Mouse (Mus musculus) megakaryocyte, adult 5-6 weeks (primary cell): ENCODE measurements around the gene Col6a5. TPM values are rescaled to one million over a fixed set of nuclear protein-coding genes. Genes with fewer than 3 reads are reported as not detected.
A peak's percentile ranks its signal among the peaks of the same experiment; 100 is the strongest.

Experiments
- ATAC-seq: 2 replicates; pipeline ENCODE4 v1.8.0; 2016; ENCODE audit warnings: mild to moderate bottlenecking, inconsistent platforms; ENCODE audit not compliant: poor library complexity, severe bottlenecking
- total RNA-seq, 2 experiments: library from RNA; stranded (forward) in 1 of 2; stranded (reverse) in 1 of 2; fragments of 153-499, 151-499 nt in 1 of 2; fragments of 221-1000, 200-1000 nt in 1 of 2; gene quantifications; 2 replicates each; pipeline versions ENCODE4 v1.2.3 to v1.2.4; 2015 to 2017

Gene Col6a5
- total RNA-seq, 2 experiments from 2014 or later: not detected

DNA sequence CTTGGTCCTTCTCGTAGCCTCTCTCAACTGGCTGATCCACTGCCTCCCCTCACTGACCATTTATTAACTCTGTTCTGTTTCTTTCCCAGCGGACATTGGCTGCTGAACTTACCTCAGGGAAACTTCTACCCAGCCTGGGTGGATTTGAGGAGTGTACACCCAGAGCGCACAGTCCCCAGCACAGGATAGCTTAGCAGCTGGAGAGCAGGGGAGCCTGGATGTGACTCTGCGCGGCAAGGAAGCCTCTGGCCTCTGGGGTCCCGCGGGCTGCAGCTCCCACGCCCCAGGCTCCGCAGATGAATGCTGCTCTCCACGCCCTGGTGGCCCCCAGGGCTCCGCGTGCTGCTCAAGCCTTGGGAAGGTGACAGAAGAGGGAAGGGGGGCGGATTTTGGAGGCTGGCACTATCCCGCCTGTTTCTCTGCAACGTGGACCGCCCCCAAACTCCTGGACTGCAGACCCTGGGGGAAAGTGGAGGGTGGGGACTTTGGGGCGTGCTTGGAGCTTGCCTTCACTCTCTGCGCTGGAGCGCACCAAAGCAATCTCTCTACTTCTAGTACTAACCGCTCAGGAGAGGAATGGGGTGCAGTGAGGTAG lies 132.6 kb downstream of the Col6a5 start, which contains the start of gene Col6a6:
Gene Col6a6 (minus strand): TSS at position 370 of the 595 bp plus-strand sequence.
- ATAC-seq: no peak

DNA sequence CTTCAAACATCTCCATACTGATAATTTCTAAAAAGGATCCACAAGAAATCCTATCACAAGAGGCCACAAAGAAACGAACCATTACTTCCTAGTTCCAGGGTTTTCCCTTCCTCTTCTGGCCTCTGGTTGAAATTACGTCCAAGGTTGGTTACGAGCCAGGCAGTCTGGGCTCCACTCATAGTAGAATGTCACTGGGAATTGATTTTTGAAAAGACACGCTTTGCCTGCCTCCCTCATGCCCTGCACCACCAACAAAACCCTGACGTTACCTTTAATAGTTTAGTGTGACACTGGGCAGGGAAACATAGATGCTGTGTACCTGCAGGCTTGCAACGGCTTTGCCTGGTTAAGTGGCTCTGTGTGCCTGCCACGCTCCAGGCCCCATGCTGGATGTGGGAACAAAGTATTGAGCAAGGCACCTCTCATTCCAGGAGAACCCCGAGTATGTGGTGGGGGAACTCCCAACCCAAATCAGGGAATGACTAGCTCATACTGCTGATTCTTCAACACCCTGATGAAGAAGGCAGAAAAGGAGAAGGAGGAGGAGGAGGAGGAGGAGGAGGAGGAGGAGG lies 133.3 kb downstream of the Col6a5 start:
- no peak for ATAC-seq

- ATAC-seq: no peak
Measured at GRCm38 (mm10) chr9:105820711-105821110, 139.7 kb downstream of the Col6a5 start.

- peak; percentile 59 for ATAC-seq
Measured at GRCm38 (mm10) chr9:105819155-105819709, 141.2 kb downstream of the Col6a5 start.

- ATAC-seq: no peak
Measured at GRCm38 (mm10) chr9:105814436-105814835, 146.0 kb downstream of the Col6a5 start.

DNA sequence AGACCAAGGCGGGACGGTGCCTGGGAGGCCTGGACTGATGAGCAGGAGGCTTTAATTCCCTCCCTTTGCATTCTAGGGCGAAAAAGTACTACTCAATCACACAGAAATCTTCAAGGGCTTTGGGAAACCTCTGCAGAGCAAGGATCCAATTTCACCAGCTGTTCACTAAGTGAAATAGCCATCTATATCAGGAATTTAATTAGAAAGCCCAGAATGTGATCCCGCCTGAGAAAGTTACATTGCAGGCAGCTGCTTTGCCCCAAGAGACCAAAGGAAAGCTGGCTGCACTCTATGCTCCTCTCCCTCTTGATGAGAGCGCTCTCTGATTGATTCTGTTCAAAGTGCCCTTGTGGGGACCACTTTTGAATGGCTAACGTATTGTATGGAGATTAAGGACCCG lies 149.0 kb downstream of the Col6a5 start:
- ATAC-seq: no peak

- ATAC-seq: no peak
Measured at GRCm38 (mm10) chr9:105808920-105809505, 151.4 kb downstream of the Col6a5 start.

Other genes starting within 250 kb of the Col6a5 start
- gene Col6a6, start 132.5 kb downstream of the Col6a5 start, total RNA-seq (2015): not detected in 2 replicates
- not detected in 2 replicates for gene Col6a6, start 132.5 kb downstream of the Col6a5 start, total RNA-seq (2017)
- not detected in 2 replicates for gene Col6a4, start 136.1 kb upstream of the Col6a5 start, total RNA-seq (2015)
- not detected in 2 replicates for gene Col6a4, start 136.1 kb upstream of the Col6a5 start, total RNA-seq (2017)
- 0.11 and 0.89 TPM in 2 replicates for gene Glyctk, start 197.5 kb upstream of the Col6a5 start, total RNA-seq (2015)
- 0.88 and 1.8 TPM in 2 replicates for gene Glyctk, start 197.5 kb upstream of the Col6a5 start, total RNA-seq (2017)
- gene Wdr82, start 210.3 kb upstream of the Col6a5 start, total RNA-seq (2015): 41.5 and 49.1 TPM in 2 replicates
- 49.8 and 61.9 TPM in 2 replicates for gene Wdr82, start 210.3 kb upstream of the Col6a5 start, total RNA-seq (2017)
- 42.3 and 52.2 TPM in 2 replicates for gene Ppm1m, start 239.1 kb upstream of the Col6a5 start, total RNA-seq (2015)
- gene Ppm1m, start 239.1 kb upstream of the Col6a5 start, total RNA-seq (2017): 46.4 and 49.6 TPM in 2 replicates
- gene Twf2, start 242.5 kb upstream of the Col6a5 start, total RNA-seq (2015): 76.8 and 79.8 TPM in 2 replicates
- gene Twf2, start 242.5 kb upstream of the Col6a5 start, total RNA-seq (2017): 109 and 110 TPM in 2 replicates